Mouse (Mus musculus) lung, postnatal 10 days (tissue): ENCODE results near the gene Gas2l2.
A peak's percentile ranks its signal among the peaks of the same experiment; 100 is the strongest.

ENCODE experiments used
- DNase-seq: peaks from one replicate; pipeline ENCODE4 v3.0.0; 2021

Gas2l2 gene

DNA sequence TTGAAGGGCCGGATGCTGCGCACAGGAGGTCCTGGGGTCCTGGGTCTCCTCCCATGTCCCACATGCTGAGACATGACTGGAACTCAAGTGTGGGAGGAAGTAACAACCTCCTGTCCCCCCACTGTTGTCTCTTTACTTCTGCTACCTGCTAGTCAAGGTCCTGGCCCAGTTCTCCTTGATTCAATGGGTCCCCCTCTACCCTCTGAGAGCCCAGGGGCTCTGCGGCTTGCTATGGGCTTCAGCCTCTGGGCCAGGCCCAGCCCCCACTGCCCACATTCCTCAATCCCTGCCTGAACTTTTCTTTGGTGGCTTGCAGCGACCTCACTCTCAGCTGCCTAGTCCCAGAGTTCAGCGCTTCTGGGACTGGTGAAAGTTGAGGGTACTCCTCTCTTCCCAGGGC is at the start of gene Gas2l2:
Gas2l2 (minus strand) TSS at position 101 of the 400 bp plus-strand sequence.
- no peak for DNase-seq

DNA sequence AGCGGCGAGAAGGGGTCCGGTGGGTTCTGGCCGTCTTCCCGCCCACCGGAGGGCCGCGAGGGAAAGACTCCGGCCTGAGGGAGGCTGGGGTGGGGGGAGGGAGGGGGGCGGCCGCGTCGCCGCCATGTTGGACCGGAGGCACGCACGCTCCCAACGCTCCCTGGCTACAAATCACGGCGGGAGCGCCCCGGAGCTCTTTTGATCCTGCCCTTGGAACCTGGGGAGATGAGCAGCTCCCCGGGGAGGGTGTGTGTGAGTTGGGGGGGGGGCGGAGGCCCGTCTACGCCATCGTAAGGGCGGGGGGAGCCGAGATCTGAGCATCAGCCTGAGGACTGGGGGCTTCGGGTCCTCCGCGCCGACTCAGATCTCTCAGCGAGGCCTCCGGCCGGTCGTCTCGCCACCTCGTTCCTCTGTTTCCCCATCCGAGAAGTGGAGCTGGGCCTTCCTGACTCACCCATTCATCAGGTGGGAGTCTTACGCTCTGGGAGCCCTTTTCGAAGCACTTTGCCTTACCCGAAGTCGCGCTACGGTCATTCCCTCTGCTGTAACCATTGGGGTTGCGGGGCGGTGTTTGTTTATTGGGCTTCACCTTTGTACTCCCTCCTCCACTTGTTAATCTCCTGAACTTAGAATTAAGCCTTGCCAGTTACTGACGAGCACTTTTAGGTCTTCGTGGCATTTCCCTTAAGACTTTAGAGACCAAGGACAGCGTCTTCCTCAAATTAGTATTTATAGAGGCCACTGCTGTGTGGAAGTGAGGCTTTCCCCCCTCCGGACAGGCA is 44.2 kb upstream of the Gas2l2 start:
- DNase-seq, result no peak

DNA sequence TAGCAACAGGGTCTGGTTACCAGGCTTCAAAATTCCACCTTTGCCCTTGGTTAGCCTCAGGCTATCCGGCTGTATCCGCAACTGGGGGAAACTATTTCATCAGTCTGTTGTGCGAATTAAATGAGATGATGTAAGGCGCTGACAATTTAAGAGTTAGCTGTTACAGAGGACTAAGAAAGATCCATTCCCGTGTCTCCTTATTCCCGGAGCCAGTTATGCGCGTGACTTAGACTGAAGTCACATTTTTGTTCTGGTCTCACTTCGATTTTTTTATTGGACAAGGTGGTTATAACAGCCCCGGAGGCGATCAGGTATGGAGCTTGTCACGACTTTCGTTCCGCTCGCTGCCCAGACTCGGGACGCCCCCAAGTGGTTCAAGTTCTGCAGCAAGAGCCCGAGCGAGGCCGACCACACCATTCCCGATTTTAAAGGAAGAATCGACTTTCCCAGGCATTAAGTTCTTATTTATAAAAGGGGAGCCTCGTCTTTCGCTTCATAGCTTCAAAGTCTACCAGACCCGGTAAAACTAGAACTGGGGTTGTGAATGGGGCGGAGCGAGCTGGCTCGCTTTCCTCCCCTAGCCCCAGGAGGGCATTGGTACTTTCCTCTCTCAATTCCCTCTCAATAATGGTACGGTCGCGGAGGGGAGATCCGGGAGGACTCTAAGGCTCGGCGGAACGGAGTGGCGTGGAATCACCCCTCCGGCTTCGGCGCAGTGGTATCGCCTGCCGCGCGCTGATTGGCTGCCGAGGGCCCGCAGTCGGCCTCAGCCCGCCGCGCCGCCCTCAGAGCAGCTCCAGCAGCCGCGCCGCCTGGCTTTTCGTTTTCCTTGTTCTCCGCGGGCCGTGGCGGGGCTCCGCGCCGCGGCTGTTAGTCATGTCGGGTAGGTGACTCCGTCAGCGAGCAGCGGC is 43.3 kb upstream of the Gas2l2 start, which contains the start of gene Taf15:
Taf15 (plus strand) TSS at position 763 of the 911 bp plus-strand sequence.
- DNase-seq, result peak; percentile 99

DNA sequence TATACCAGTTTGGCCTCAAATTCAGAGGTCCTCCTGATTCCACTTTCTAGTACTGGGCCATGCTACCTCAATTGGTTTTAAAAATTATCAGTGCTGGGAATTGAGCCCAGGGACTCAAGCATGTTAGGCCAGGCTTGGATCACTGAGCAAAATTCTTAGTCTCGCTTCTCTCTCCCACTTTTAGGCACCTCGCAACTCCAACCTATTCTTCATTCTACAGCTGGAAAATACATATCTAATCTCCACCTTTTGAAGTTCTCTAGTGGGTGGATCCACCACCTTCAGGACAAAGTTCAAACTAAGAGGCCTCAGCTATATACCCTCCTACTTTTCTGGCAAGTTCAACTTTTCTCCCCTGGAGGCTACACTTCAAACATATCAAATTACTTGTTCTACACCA is 42.5 kb upstream of the Gas2l2 start:
- no peak for DNase-seq

DNA sequence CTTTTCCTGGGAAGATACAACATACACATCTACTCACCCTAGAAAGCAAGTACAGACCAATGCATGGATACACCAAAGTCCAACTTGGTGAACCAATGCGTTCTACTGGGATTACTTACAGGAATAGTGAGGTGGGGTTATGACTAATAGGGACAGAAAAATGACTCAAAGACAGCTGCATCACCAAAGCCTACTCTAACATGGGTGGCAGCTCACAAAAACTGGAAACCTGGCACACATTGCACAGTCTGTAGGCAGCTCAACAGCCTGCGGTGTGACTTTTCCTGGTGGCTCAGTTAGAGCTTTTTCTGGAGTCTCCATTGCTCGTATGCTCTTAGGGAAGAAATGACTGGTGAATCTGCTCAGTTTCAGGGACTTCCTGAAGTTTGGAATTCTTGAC is 39.5 kb upstream of the Gas2l2 start:
- DNase-seq, result no peak

DNA sequence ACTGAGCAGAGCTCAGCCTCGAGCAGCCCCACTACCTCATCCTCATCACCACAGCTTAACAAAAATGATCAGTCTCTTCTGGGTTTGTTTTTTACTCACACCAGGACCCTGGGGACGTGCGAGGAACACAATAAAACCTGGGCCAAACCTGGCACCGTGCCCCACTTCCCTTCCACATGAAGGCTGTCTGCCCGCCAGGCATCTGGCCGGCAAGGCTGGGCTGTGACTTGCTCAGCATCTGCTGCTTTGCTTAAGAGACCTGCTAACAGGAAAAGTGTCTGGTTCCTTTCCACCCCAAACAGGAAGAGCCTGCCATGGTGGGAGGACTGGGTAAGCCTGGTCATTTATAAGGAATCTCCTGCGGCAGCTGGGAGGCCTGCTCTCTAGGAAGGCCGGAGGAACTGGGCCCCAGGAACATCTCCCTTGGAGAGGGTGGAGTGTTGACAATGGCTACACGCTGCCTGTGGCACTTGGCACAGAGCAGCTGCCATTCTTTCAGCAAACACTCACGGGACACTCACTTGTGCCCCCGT is 37.9 kb upstream of the Gas2l2 start:
- DNase-seq, result peak; percentile 86

DNA sequence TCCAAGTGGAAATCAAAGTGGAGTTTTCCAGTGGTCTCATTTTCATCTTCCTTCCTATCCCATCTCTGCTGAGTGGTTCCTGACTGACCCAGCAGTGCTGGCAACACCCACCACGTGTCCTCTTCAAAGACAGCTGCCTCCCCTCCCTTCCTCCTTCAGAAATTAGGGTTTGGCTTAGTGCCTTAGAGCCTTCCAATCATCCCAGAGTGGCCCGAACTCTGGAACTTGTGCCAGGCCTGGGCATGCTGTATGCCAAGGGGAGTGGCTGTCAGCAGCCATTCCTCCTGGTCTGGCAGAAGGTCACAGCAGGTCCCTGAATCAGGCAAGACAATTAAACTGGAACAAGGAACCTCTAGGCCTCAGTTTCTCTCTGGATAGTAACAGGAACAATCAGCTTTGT is 36.7 kb upstream of the Gas2l2 start:
- peak; percentile 79 for DNase-seq

DNA sequence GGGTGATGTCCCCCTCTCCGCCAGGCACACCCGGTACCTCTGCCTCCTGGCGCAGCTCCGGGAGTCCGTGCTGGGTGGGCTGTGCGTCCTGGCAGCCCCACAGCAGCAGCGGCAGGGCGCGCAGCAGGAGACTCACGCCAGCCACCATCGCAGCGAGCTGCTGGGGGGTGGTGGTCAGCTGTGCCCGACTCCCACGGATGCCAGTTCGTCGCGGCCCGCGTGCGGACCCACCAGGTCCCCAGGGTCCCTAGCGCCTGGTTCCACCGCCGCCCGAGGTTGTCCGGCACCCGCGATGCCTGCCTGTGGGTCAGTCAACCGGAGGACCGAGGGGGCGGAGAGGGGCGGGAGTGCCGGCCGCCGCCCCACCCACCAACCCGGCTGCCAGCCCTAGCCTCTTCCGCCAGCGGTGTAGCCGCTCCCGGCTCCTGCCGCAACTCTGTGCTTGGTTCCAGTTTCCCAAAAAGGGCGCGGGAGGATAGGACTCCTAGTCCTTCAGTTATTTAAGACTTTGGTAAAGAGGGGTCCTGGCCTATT is 33.5 kb upstream of the Gas2l2 start, which contains the start of gene Mmp28:
Mmp28 (minus strand) TSS at position 361 of the 534 bp plus-strand sequence.
- peak; percentile 81 for DNase-seq

DNA sequence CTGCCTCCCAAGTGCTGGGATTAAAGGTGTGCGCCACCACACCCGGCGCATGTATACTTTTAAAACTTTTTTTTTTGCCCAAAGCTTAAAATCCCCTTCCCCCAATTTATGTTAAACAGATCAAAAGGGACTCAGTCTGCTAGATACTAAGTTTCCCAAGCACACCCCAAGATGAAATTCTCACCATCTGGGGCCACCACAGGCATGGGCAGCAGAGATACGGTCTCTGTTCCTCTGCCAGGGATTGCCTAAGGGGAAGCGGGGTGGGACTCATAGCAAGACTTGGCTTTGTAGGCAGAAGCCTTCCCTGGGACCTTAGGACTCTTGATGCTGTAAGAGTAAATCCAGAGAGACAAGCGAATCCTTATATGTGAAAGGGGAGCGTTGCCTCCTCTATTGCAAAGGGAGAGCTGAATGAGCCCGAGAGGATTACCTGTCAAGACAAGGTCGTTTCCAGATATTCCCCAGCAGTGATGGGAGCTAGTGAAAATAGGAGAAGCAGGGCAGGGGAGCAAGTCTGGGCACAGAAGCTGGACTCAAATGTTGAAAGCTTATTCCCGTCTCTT is 32.3 kb upstream of the Gas2l2 start:
- DNase-seq, result no peak

DNA sequence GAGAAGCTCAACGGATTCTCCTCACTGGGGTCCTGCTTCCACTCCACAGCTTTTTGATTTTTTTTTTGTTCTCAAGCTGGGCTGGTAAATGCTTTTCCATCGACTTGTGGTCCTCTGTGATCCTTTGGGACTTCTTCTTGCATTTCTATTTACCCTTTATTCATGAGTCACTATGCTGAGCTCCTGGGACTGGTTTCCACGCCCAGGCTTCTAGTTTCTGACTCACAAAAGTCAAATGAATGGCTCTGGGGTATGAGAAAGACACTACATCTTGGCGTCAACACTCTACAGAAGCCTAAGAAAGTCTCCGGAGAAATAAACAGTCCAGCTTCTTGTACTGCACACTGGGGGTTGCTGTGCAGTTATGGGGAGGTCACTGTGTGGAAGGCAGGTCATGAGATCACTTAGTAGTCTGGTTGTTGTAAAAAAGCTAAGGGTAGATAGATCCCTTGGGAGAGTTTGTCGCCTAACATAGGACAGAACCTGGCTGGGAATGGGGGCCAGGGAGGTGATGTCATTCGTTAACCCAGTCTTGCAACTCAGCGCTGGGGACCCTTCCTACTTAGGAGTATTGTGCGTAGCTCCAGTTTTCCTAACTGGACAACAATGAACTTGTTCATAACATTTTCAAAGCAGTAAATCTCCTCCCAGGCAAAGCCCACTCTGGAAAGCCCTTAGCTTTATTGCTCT is 28.8 kb upstream of the Gas2l2 start:
- no peak for DNase-seq

DNA sequence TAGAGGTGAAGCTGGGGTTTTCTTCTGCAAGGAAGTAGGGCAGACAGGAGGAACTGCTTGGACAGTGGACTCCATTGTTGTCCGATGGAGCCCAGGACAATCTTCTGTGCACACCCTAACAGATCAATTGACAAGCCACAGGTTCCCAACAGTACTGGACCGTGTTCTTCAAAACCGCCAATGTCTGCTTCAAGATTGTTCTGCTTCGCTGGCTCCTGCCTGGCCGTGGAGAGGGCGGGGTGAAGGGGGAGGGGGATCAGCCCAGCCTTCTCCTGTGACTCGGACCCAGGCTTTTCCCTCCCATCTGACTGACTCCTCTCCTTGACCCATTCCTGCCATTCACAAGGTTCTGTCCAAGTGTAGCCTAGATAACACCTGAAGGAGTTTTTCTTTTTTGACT is 28.0 kb upstream of the Gas2l2 start:
- no peak for DNase-seq

DNA sequence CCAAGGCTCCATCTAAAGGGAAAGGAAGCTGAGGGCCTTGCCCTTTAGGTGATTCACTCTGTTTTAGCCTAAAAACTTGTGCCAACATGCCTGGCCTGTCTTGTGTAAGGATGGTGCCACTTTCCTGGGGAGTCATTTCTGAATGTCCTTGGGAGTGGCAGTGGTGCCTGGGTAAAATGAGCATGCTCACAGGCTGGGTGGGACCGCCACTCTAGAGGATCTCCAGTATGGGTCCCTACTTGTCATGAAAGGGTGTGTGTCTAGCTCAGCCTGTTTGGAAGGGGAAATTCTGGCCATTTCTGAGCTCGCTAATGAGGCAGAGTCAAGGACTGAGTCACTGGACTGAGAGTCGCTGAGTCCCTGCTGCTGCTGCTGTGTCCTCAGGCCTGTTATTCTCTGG is 26.4 kb upstream of the Gas2l2 start:
- no peak for DNase-seq

DNA sequence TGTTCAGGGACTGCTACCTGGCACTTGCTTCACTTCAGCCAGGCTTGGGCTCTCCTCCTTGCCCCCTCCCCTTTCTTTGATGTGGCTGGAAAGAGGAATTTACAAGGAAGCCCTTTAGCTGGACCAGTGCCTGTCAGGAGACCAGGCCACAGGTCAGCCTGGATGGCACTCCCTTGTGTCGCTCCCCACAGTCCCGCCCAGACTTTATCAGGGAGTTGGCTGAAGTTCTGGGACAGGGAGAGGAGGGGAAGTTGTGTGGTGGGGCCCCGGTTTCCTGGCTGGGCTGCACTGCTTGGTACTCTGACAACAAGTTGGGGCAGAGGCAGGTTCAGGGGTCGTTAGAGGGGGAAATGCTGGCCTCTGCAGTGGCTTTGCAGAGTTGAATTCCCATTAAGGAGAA is 25.3 kb upstream of the Gas2l2 start:
- DNase-seq, result peak; percentile 73

DNA sequence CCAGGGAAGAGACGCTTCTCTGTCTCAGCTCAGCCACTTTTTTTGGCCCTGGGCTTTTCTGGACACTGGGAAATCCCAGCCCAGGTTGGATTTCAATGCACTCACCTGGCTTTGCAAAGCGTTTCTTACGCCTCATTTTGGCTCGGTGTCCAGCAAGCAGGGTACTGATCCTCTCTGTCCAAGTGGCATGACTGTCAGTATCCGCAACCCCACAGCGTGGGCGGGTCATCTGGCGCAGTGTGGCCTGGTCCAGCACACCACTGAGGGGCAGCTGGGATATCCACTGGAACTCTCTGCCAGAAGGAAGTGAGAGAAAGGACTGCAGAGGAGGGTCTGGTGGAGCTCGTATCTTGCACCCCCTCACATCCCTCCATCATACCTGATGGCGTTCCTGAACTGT is 22.0 kb upstream of the Gas2l2 start:
- DNase-seq, result no peak

DNA sequence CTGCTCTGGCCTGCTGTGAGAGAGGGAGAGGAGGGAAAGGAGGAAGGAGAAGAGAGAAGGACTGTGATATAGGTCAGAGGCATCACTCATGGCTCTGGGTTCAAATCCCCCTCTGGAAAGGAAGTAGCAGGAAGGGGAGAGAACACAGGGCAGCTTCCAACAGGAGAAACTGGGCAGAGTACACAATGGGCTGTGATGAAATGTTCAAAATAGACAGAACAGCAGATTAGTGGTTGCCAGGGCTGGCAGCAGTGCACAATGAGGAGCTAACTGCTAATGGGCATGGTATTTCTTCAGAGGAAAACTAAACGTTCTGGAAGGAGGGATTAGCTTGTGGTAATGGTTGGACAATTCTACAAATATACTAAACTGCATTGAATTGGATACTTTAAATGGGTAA is 21.3 kb upstream of the Gas2l2 start:
- no peak for DNase-seq

DNA sequence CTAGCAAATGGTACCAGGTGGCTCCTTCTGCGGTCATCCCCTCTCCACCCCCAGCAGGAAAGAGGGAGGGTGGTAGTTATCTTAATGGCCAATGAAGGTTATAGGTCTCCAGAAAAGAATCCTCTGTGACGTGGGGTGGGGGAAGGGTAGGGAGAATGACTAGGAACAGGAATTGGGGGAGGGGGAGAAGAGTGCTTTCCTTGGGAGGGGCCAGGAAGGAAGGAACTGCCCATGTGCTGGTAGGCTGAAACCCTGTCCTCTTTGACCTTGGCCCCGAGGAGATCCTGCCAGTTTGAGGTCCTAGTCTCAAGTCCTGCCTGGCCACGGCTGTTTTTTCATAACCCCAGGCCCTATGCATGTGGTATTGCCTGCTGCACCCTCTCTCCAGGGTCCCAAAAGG is 20.0 kb upstream of the Gas2l2 start:
- DNase-seq, result peak; percentile 67

DNA sequence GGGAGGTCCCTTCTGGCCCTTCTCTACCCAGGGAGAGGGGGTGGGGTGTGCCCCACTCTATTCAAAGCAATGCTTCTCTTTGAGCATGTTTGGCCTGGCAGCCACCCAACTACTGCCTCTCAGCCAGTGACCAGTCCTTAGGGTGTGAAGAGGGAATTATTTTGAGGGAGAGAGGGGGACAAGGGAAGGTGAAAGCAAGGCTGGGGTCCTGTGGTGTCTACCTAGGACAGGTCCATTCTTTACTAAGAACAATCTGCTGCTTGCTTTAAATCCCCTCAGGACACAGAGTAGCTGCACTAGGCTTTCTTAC is 19.6 kb upstream of the Gas2l2 start:
- DNase-seq, result peak; percentile 80

DNA sequence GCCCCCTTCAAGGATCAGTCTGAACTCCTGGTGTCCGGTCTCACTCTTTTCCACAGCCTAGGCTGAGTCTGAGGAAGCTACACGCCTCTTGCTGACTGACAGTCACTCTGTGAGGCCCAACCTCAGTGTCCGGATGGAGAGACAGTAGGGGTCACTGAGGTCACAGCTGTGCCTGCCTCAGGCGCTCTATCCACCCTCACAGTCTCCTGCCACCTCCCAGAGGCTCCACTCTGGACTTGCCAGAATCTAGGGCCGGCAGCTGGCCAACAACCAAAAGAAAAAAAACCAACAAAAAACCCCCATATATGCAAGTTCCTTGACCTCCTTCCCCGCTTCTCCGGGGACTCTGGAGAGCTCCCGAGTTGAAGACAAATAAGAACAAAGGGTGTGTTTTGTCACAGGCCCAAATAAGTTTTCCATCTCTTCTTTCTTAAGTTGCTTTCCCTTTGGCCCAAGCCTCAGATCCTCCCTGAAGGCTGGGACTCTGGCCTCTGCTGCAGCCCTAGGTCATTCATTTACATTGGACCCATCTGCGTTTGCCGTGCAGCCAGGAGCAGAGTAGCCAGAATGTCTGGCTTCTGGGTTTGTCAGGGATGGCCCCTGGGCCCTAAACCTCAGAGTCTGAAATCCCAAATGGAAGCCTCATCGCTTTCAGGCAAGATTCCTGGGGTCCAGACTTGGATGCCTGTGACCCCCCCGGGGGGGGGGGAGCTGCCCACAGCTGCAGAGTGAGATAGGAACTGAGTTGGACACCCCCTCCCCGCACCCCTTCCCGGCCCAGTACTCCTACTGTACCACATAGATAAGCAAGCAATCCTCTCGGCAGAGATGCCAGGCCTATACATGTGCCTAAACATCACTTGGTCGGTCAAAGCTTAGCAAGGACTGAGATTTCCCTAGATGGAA is 19.0 kb upstream of the Gas2l2 start:
- peak; percentile 52 for DNase-seq

DNA sequence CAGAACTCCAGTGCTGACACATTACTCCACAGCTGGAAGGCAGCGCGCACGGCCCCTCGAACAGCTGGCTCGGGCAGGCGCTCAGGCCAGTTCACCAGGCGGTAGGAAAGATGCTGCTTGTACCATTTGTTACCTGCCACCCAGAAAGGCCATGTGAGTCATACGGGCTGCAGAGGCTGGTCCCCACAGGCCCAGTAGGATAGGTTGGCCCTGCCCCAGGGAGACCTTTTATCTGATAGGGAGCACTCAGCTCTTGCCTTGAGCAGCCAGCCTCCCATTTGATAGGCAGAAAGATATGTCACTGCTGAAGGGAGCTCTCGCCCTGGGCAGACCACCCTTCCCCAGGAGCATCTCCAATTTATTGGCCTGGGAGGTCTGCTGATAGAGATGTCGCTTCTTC is 18.4 kb upstream of the Gas2l2 start:
- no peak for DNase-seq

DNA sequence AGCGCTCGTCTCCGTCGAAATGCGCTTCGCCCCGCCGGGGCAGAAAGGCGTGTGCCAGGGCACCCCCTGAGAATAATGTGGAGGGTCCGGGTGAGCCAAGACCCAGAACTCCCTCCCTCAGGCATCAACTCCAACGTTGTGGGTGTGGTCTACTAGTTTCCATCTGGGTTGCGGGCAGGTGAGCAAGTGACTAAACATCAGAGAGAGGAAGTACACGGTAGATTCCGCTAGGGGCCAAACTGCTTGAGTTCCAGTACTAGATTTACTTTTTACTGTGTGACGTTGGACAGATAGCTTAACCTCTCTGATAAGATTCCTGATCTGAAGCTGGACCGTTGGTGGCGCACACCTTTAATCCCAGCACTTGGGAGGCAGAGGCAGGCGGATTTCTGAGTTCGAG is 15.7 kb upstream of the Gas2l2 start:
- DNase-seq, result no peak

DNA sequence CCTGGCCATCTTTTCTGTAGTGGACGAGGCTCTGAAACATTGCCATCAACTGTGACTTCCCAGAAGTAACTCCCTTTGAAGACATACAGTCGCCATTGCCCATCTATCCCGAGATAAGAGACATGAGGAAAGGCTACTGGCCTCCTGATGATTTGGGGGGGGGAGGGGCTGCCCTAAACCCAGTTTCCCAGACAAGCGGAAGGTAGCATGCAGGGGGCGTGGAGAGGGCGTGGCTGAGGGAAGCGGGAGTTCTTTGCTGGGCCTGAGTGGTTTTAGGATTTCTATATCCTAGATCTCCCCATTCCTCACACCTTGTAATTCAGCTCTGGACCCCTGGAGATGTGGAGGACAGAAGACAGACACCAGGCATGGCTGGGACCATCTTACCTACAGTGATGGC is 14.6 kb upstream of the Gas2l2 start:
- DNase-seq, result peak; percentile 31
